Mouse (Mus musculus) heart, adult 8-10 months (tissue): Measurements from ENCODE around the gene Fhl1. TPM values are rescaled to one million over a fixed set of nuclear protein-coding genes. Genes with fewer than 3 reads are reported as not detected.

Experiments used
- total RNA-seq, 4 experiments: library from RNA; stranded (reverse); gene quantifications; 2 replicates each; pipeline ENCODE4 v1.2.4; 2022

Fhl1 gene
- total RNA-seq, 4 experiments from 2014 or later: 107 to 153 (median 139) TPM

Other genes starting within 250 kb of the Fhl1 start
- gene Gm10477, start 207.0 kb upstream of the Fhl1 start, total RNA-seq: not detected
- not detected for gene Gm648, start 182.2 kb upstream of the Fhl1 start, total RNA-seq
- 10 to 100 TPM; 28.5 to 33.9 (median 30.6) TPM for gene Mmgt1, start 133.7 kb upstream of the Fhl1 start, total RNA-seq
- 10 to 100 TPM; 23.4 to 28.6 (median 26.0) TPM for gene Slc9a6, start 122.0 kb upstream of the Fhl1 start, total RNA-seq
- under 1 TPM; 0.20 to 0.52 (median 0.38) TPM for gene Map7d3, start 90.5 kb downstream of the Fhl1 start, total RNA-seq
- not detected for gene Adgrg4, start 138.4 kb downstream of the Fhl1 start, total RNA-seq